Mouse (Mus musculus) erythroblast, adult 5-6 weeks (primary cell): Measurements from ENCODE around the gene Speer4f2. TPM values are rescaled to one million over a fixed set of nuclear protein-coding genes. Genes with fewer than 3 reads are reported as not detected.

Source experiments
- total RNA-seq, 2 experiments: library from RNA; stranded (forward) in 1 of 2; stranded (reverse) in 1 of 2; fragments of 150-400 nt in 1 of 2; fragments of 200-764, 138-1000 nt in 1 of 2; gene quantifications; 2 replicates each; pipeline versions ENCODE4 v1.2.3 to v1.2.4; 2015 to 2017; ENCODE audit warnings: low replicate concordance in 2 of 2

The Speer4f2 gene
- total RNA-seq, 2 experiments from 2014 or later, result not detected

Other genes with a start within 250 kb of the Speer4f2 start
- not detected in 2 replicates for gene Speer4f1, start 102.9 kb downstream of the Speer4f2 start, total RNA-seq (2015; ENCODE audit: low replicate concordance)
- not detected in 2 replicates for gene Speer4f1, start 102.9 kb downstream of the Speer4f2 start, total RNA-seq (2017; ENCODE audit: low replicate concordance)
- gene Sema3c, start 201.1 kb downstream of the Speer4f2 start, total RNA-seq (2015; ENCODE audit: low replicate concordance), result not detected in 2 replicates
- not detected in 2 replicates for gene Sema3c, start 201.1 kb downstream of the Speer4f2 start, total RNA-seq (2017; ENCODE audit: low replicate concordance)